Comparison of ENCODE assay signal across 18 mouse cellular contexts in genomic region chr17:62608145-62608544, GRCm38 (mm10).
DNase-seq lines count a peak whose midpoint lies in the region; ATAC-seq and TF ChIP-seq lines count a peak whose summit lies in the region.
"Had no signal": no experiment of that assay in that cellular context is flagged by ENCODE, and none has a peak within 500 bp of the region (broad histone marks: within the 10 kb centered on the region; RNA-seq: fewer than 3 reads in every experiment).

No protein-coding gene starts in this region.

- no peak for TF ChIP-seq POLR2A in brain, embryonic 14.5 days (IDR thresholded peaks at IDR 0.05; ENCODE audit: borderline replicate concordance, extremely low read depth, insufficient read depth, insufficient read length, poor library complexity, severe bottlenecking)

- H3K9ac ChIP-seq in hindbrain, postnatal 0 days (replicated peaks; ENCODE audit: low read length): no peak overlapping the region
- no peak overlapping the region for H3K9ac ChIP-seq in hindbrain, embryonic 11.5 days (ENCODE audit: low read depth, low read length)
- H3K9ac ChIP-seq in midbrain, embryonic 13.5 days (replicated peaks): no peak overlapping the region
- H3K9ac ChIP-seq in lung, postnatal 0 days (replicated peaks; ENCODE audit: low read depth): no peak overlapping the region
- H3K9ac ChIP-seq: embryonic facial prominence, embryonic 12.5 days; heart, embryonic 12.5 days; liver, embryonic 12.5 days; lung, embryonic 14.5 days; stomach, embryonic 15.5 days had no signal

- no peak for ATAC-seq in hindbrain, postnatal 0 days
- ATAC-seq in hindbrain, embryonic 11.5 days (ENCODE audit: low FRiP score): no peak
- peak; percentile 57 for ATAC-seq in midbrain, embryonic 13.5 days
- ATAC-seq in lung, postnatal 0 days: no peak
- ATAC-seq: liver, embryonic 12.5 days had no signal

- H3K4me1 ChIP-seq in hindbrain, postnatal 0 days (ENCODE audit: insufficient read depth, low read length): 0 out of 2 replicates have a peak, but pooled peaks cover 3% of the 10 kb centered on the region
- peaks cover 2% of the 10 kb centered on the region; the same call in 1 of the 2 replicates for H3K4me1 ChIP-seq in hindbrain, embryonic 11.5 days (replicated peaks; ENCODE audit: control insufficient read depth, insufficient read depth, low read length)
- H3K4me1 ChIP-seq in midbrain, embryonic 13.5 days (replicated peaks): peaks cover 31% of the 10 kb centered on the region
- H3K4me1 ChIP-seq in lung, postnatal 0 days (ENCODE audit: insufficient read depth, low read depth, low read length): no peaks in the 10 kb centered on the region
- H3K4me1 ChIP-seq: heart, embryonic 12.5 days; liver, embryonic 12.5 days; stomach, embryonic 15.5 days had no signal

- no peak for TF ChIP-seq EP300 in lung, postnatal 0 days (IDR thresholded peaks at IDR 0.05)

- H3K4me2 ChIP-seq in hindbrain, postnatal 0 days (ENCODE audit: low read depth, low read length): no peak overlapping the region
- H3K4me2 ChIP-seq in hindbrain, embryonic 11.5 days (replicated peaks; ENCODE audit: low read depth, low read length): no peak overlapping the region
- no peak overlapping the region for H3K4me2 ChIP-seq in midbrain, embryonic 13.5 days (replicated peaks)
- H3K4me2 ChIP-seq in lung, postnatal 0 days (replicated peaks; ENCODE audit: low read depth, low read length): no peak overlapping the region
- H3K4me2 ChIP-seq: embryonic facial prominence, embryonic 12.5 days; heart, embryonic 12.5 days; liver, embryonic 12.5 days; lung, embryonic 14.5 days; stomach, embryonic 15.5 days had no signal

- no peaks in the 10 kb centered on the region for H3K27me3 ChIP-seq in hindbrain, postnatal 0 days (ENCODE audit: insufficient read depth, low read length)
- H3K27me3 ChIP-seq in hindbrain, embryonic 11.5 days (ENCODE audit: control insufficient read depth, insufficient read depth, low read length): no peaks in the 10 kb centered on the region
- no peaks in the 10 kb centered on the region for H3K27me3 ChIP-seq in midbrain, embryonic 13.5 days
- no peaks in the 10 kb centered on the region for H3K27me3 ChIP-seq in lung, postnatal 0 days (replicated peaks; ENCODE audit: insufficient read depth, low read length)
- H3K27me3 ChIP-seq: embryonic facial prominence, embryonic 12.5 days; heart, embryonic 12.5 days; liver, embryonic 12.5 days; stomach, embryonic 15.5 days had no signal

- no peak overlapping the region for H3K4me3 ChIP-seq in hindbrain, postnatal 0 days (ENCODE audit: low read length)
- no peak overlapping the region for H3K4me3 ChIP-seq in hindbrain, embryonic 11.5 days (ENCODE audit: low read depth, low read length)
- no peak overlapping the region for H3K4me3 ChIP-seq in midbrain, embryonic 13.5 days (replicated peaks)
- H3K4me3 ChIP-seq in lung, postnatal 0 days (ENCODE audit: low read depth, low read length): no peak overlapping the region
- H3K4me3 ChIP-seq: embryonic facial prominence, embryonic 12.5 days; heart, embryonic 12.5 days; liver, embryonic 12.5 days; stomach, embryonic 15.5 days had no signal

- H3K27ac ChIP-seq in hindbrain, postnatal 0 days: no peak overlapping the region
- no peak overlapping the region for H3K27ac ChIP-seq in hindbrain, embryonic 11.5 days (ENCODE audit: low read depth, low read length)
- 0 out of 2 replicates have a peak overlapping the region, but pooled peaks have one; percentile 9 for H3K27ac ChIP-seq in midbrain, embryonic 13.5 days
- no peak overlapping the region for H3K27ac ChIP-seq in lung, postnatal 0 days (ENCODE audit: low read length)
- H3K27ac ChIP-seq: embryonic facial prominence, embryonic 12.5 days; liver, embryonic 12.5 days; macrophage; stomach, embryonic 15.5 days had no signal

- H3K36me3 ChIP-seq in hindbrain, postnatal 0 days (ENCODE audit: insufficient read depth, low read length): no peaks in the 10 kb centered on the region
- no peaks in the 10 kb centered on the region for H3K36me3 ChIP-seq in hindbrain, embryonic 11.5 days (ENCODE audit: control insufficient read depth, insufficient read depth, low read length)
- peaks cover 5% of the 10 kb centered on the region; the same call in 1 of the 2 replicates for H3K36me3 ChIP-seq in midbrain, embryonic 13.5 days
- no peaks in the 10 kb centered on the region for H3K36me3 ChIP-seq in lung, postnatal 0 days (ENCODE audit: insufficient read depth, low read length)
- H3K36me3 ChIP-seq: heart, embryonic 12.5 days; liver, embryonic 12.5 days; stomach, embryonic 15.5 days had no signal

- peak; percentile 44 for DNase-seq in hindbrain, postnatal 0 days (ENCODE audit: low spot score)
- no peak for DNase-seq in hindbrain, embryonic 11.5 days (ENCODE audit: low spot score)
- DNase-seq in brain, embryonic 14.5 days (ENCODE audit: low read depth): peak; percentile 79
- peak; percentile 83 for DNase-seq in retina, postnatal 1 day
- no peak for DNase-seq in lung, postnatal 0 days (ENCODE audit: low spot score)
- no peak for DNase-seq in thymus, postnatal 25 days
- DNase-seq: adrenal gland, adult 2 months; cerebellum, adult 11 months; kidney, adult 9 months; layer of hippocampus, postnatal 36 days; lung, embryonic 14.5 days; thymus, adult 2 months had no signal

- 35% methylated on average over 8 of the region's 8 CpGs for WGBS in hindbrain, postnatal 0 days
- WGBS in hindbrain, embryonic 11.5 days: 60% methylated on average over 8 of the region's 8 CpGs
- 15% methylated on average over 8 of the region's 8 CpGs for WGBS in midbrain, embryonic 13.5 days
- 68% methylated on average over 8 of the region's 8 CpGs for WGBS in lung, postnatal 0 days

- H3K9me3 ChIP-seq in hindbrain, postnatal 0 days (ENCODE audit: low read length): no peaks in the 10 kb centered on the region
- H3K9me3 ChIP-seq in hindbrain, embryonic 11.5 days (ENCODE audit: control insufficient read depth, low read length): no peaks in the 10 kb centered on the region
- no peaks in the 10 kb centered on the region for H3K9me3 ChIP-seq in midbrain, embryonic 13.5 days
- H3K9me3 ChIP-seq in lung, postnatal 0 days (ENCODE audit: low read length): no peaks in the 10 kb centered on the region
- H3K9me3 ChIP-seq: embryonic facial prominence, embryonic 12.5 days; heart, embryonic 12.5 days; liver, embryonic 12.5 days; stomach, embryonic 15.5 days had no signal

- TF ChIP-seq CTCF in hindbrain, postnatal 0 days (IDR thresholded peaks at IDR 0.05; ENCODE audit: low read depth): no peak
- no peak for TF ChIP-seq CTCF in brain, embryonic 14.5 days (IDR thresholded peaks at IDR 0.05; ENCODE audit: borderline replicate concordance, extremely low read depth, insufficient read depth, insufficient read length)
- TF ChIP-seq CTCF in lung, postnatal 0 days (IDR thresholded peaks at IDR 0.05): no peak

Comparison
In these comparisons a context has a peak if more than half of its experiments do, and no peak if none do; other contexts are left out.
1. DNase-seq: peak in hindbrain, postnatal 0 days (single experiment), brain, embryonic 14.5 days (single experiment) and retina, postnatal 1 day (single experiment); none in hindbrain, embryonic 11.5 days (single experiment), lung, postnatal 0 days (single experiment) and thymus, postnatal 25 days (single experiment).